Mouse (Mus musculus) Patski (cell line): ENCODE data around the gene Wasf1. TPM values are rescaled to one million over a fixed set of nuclear protein-coding genes. Genes with fewer than 3 reads are reported as not detected.
A peak's percentile ranks its signal among the peaks of the same experiment; 100 is the strongest.

Experiments used
- ATAC-seq: fragments of 100-300 bp; one replicate; pipeline ENCODE4 v1.8.0; 2021
- CTCF ChIA-PET: fragments of 350-600 bp; sonication (Branson Sonifier 250); formaldehyde crosslinking; loops from one replicate; lab custom pipeline; 2022; ENCODE audit warnings: inconsistent platforms; lab: Charles Lee
- POLR2A ChIA-PET: fragments of 350-600 bp; sonication (Branson Sonifier 250); formaldehyde crosslinking; loops from one replicate; lab custom pipeline; 2022; ENCODE audit warnings: antibody characterized with exemption, inconsistent platforms; lab: Charles Lee
- DNase-seq: peaks from one replicate; pipeline ENCODE4 v3.0.0-alpha.2; 2011; ENCODE audit warnings: low read depth, low spot score
- H3K27me3 ChIP-seq: fragments of 371-371 bp; one replicate; pipeline ENCODE4 v1.5.1; 2021
- CTCF ChIP-seq: fragments of 100-300 bp; IDR thresholded peaks from one replicate; pipeline ENCODE4 v1.5.1; 2021
- in situ Hi-C: fragments of 300-500 bp; cut with MboI; formaldehyde crosslinking; loops from 3 replicates; pipeline ENCODE4 v1.11.1; 2018; ENCODE audit warnings: low pct_unique_long_range_greater_than_20kb, mixed read lengths
- polyA plus RNA-seq: library from polyadenylated mRNA; unstranded; gene quantifications from one replicate; pipeline ENCODE4 v1.2.3, GENCODE M21; 2021

Gene Wasf1
- polyA plus RNA-seq, 1 experiment from 2014 or later: 12.8 TPM

- POLR2A ChIA-PET: no interaction called here
- CTCF ChIA-PET: interaction anchor here (0.8 to 1.7 kb wide), 6 partner anchors 11 to 244 kb away, joined by 3 to 12 read pairs (median 4); no protein-coding TSS in a partner anchor
- ATAC-seq (no peak), DNase-seq (no peak)
- no peak for TF ChIP-seq CTCF
- in situ Hi-C loops: loop anchor here (25.0 kb wide), 1 partner anchor 623 kb away; the partner anchor contains the start of gene Gtf3c6
- H3K27me3 ChIP-seq: no peaks in the 10 kb centered on the region
These were observed 2.2 kb downstream of the Wasf1 start for GRCm38 (mm10) chr10:40885432-40885831.

GRCm38 (mm10) chr10:40887316-40887715 lies 4.0 kb downstream of the Wasf1 start:
- no peaks in the 10 kb centered on the region for H3K27me3 ChIP-seq
- no peak for ATAC-seq

GRCm38 (mm10) chr10:40889146-40889545 lies 5.9 kb downstream of the Wasf1 start:
- in situ Hi-C loops: loop anchor here (25.0 kb wide), 1 partner anchor 627 kb away; the partner anchor contains the start of gene Gtf3c6

More at GRCm38 (mm10) chr10:40887316-40887715, 4.0 kb downstream of the Wasf1 start:
- POLR2A ChIA-PET: interaction anchor here (0.7 kb wide), 1 partner anchor 288 kb away, joined by 5 read pairs; no protein-coding TSS in a partner anchor
- CTCF ChIA-PET: interaction anchor here (1.2 kb wide), 1 partner anchor 12 kb away, joined by 3 read pairs; no protein-coding TSS in a partner anchor
- no peak for TF ChIP-seq CTCF
- no peak for DNase-seq
- in situ Hi-C loops: loop anchor here (25.0 kb wide), 1 partner anchor 625 kb away; the partner anchor contains the start of gene Gtf3c6

GRCm38 (mm10) chr10:40895765-40896164 lies 12.5 kb downstream of the Wasf1 start:
- ATAC-seq: no peak
- no peak for DNase-seq
- ChIA-PET POLR2A (no interaction called here), CTCF (interaction anchor here (1.3 kb wide), 1 partner anchor 11 kb away, joined by 4 read pairs; no protein-coding TSS in a partner anchor)
- in situ Hi-C loops: loop anchor here (25.0 kb wide), 1 partner anchor 633 kb away; the partner anchor contains the start of gene Gtf3c6
- TF ChIP-seq CTCF: no peak
- H3K27me3 ChIP-seq: no peaks in the 10 kb centered on the region

More at GRCm38 (mm10) chr10:40889146-40889545, 5.9 kb downstream of the Wasf1 start:
- ChIA-PET CTCF (no interaction called here), POLR2A (no interaction called here)
- ATAC-seq (no peak), DNase-seq (no peak)
- TF ChIP-seq CTCF: no peak
- no peaks in the 10 kb centered on the region for H3K27me3 ChIP-seq

- no peak for DNase-seq
- no peak for TF ChIP-seq CTCF
- H3K27me3 ChIP-seq: no peaks in the 10 kb centered on the region
- ChIA-PET POLR2A (no interaction called here), CTCF (interaction anchor here (1.3 kb wide), 1 partner anchor 12 kb away, joined by 4 read pairs; no protein-coding TSS in a partner anchor)
- no peak for ATAC-seq
- in situ Hi-C loops: loop anchor here (25.0 kb wide), 1 partner anchor 634 kb away; the partner anchor contains the start of gene Gtf3c6
These were observed 13.4 kb downstream of the Wasf1 start for GRCm38 (mm10) chr10:40896656-40897055.

- DNase-seq (no peak), ATAC-seq (no peak)
- in situ Hi-C loops: no loop called here
- TF ChIP-seq CTCF: no peak
- POLR2A ChIA-PET: no interaction called here
- CTCF ChIA-PET: no interaction called here
- H3K27me3 ChIP-seq: no peaks in the 10 kb centered on the region
These were observed 18.5 kb downstream of the Wasf1 start for GRCm38 (mm10) chr10:40901786-40902185.

- ATAC-seq: no peak
- POLR2A ChIA-PET: no interaction called here
- H3K27me3 ChIP-seq: no peaks in the 10 kb centered on the region
- TF ChIP-seq CTCF: no peak
- CTCF ChIA-PET: no interaction called here
- in situ Hi-C loops: no loop called here
- DNase-seq: no peak
These were observed 22.9 kb downstream of the Wasf1 start for GRCm38 (mm10) chr10:40906131-40906530.

- CTCF ChIA-PET: interaction anchor here (1.1 kb wide), 1 partner anchor 9 kb away, joined by 3 read pairs; no protein-coding TSS in a partner anchor
- in situ Hi-C loops: no loop called here
- DNase-seq: no peak
- TF ChIP-seq CTCF: no peak
- ATAC-seq: peak; percentile 39
- no peaks in the 10 kb centered on the region for H3K27me3 ChIP-seq
- POLR2A ChIA-PET: no interaction called here
These were observed 23.5 kb downstream of the Wasf1 start for GRCm38 (mm10) chr10:40906802-40907201.

- in situ Hi-C loops: no loop called here
- H3K27me3 ChIP-seq: no peaks in the 10 kb centered on the region
- ATAC-seq (peak; percentile 80), DNase-seq (no peak)
- ChIA-PET CTCF (interaction anchor here (0.7 to 1.1 kb wide), 2 partner anchors 11 to 267 kb away, joined by 3 read pairs; no protein-coding TSS in a partner anchor), POLR2A (no interaction called here)
- no peak for TF ChIP-seq CTCF
These were observed 25.3 kb downstream of the Wasf1 start for GRCm38 (mm10) chr10:40908580-40908979.

- H3K27me3 ChIP-seq: no peaks in the 10 kb centered on the region
- no peak for DNase-seq
- TF ChIP-seq CTCF: no peak
- CTCF ChIA-PET: interaction anchor here (0.6 to 1.5 kb wide), 2 partner anchors 12 to 26 kb away, joined by 3 to 4 read pairs; no protein-coding TSS in a partner anchor
- POLR2A ChIA-PET: interaction anchor here (1.3 kb wide), 1 partner anchor 9 kb away, joined by 4 read pairs; no protein-coding TSS in a partner anchor
- in situ Hi-C loops: no loop called here
- no peak for ATAC-seq
These were observed 27.5 kb downstream of the Wasf1 start for GRCm38 (mm10) chr10:40910811-40911210.

GRCm38 (mm10) chr10:40915240-40915639 lies 32.0 kb downstream of the Wasf1 start:
- DNase-seq: no peak
- in situ Hi-C loops: no loop called here
- no peak for ATAC-seq
- POLR2A ChIA-PET: no interaction called here
- CTCF ChIA-PET: no interaction called here
- TF ChIP-seq CTCF: no peak
- no peaks in the 10 kb centered on the region for H3K27me3 ChIP-seq
